Mouse (Mus musculus) MEL-GATA-1-ER (cell line): ENCODE measurements around the gene Oas1e.
"Not testable (repeated sequence)": the region's sequence is repeated elsewhere in the genome, so short reads cannot be mapped to it uniquely, and the experiment has no call there.

Experiments used
- DNase-seq: peaks from one replicate; pipeline ENCODE4 v3.0.0-alpha.2; 2012; ENCODE audit warnings: low read depth; ENCODE audit errors: extremely low read depth

Gene Oas1e

DNA sequence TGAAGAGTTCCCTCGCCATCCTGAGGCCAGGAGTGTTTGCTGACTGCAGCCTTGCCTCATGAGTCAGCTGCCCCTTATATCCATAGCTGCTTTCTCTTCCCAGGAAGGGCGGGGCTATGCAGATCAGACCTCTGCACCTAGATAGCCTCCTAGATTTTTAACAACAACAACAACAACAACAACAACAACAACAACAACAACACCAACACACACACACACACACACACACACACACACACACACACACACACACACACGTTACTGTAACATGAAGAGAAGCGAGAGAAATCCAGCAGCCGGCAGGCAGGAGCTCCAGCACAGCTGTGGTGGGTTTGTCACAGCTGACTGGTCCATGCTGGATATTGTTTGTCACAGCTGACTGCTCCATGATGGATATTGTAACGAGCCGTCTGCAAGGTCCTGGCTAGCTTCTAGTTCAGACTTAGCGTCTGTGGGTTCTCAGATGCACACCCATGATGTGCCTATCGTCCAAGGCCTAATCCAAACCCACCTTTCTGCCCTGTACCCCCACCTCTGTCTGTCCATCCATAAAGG lies at the start of gene Oas1e:
Gene Oas1e, minus strand, starts transcription at position 51 of the 555 bp plus-strand sequence.
- DNase-seq = not testable (repeated sequence)

DNA sequence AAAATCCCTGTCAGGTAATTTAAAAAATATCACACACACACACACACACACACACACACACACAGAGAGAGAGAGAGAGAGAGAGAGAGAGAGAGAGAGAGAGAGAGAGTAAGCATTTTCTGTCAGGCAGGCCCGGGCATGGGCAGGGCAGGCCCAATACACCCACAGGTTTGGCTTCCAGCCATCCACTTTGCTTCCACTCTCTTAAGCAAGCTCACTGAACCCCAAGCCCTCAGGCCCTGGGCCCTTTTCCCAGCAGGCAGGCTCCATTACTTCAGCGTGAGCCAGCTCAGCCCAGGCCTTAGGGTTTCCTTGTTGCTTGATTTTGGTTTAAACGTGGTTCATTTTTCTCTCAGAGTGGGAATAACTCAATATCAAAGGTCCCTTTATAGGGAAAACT lies 49.4 kb upstream of the Oas1e start:
- no peak for DNase-seq

DNA sequence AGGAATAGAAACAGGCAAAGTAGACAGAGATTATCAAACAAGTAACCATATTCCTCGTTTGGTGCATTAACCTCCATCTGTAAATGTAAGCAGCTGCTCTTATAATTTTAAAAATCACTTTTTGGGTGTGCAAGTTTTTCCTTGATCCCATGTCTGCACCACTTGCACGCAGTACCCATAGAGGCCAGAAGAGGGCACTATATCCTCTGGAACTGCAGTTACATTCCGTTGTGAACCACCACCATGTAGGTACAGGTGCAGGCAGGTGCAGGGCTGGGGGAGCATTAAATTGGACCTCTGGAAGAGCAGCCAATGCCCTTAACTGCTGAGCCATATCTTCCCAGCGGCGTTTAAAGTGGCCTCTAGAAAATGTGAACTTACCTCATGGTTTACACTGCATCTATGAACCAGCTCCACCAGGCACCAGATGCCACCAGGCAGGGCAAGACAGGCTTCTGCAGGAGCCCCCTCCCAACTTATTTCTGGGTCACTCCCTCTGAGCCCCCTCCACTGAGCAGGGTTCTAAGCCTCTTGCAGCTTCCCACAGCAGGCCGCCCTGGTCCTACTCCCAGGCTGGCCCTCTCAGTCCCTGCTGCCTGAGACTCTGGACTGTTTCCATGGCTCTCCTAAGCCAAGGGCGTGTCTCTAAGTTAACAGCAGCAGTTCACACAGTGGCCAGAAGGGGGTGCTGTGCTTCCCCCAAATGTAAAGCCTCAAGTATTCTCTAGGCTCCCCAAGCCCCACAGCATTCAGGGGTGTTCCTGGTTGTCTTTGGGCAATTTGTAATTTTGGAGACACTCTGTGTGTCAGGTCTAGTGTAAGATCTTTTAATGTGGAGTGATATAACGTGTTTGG lies 41.6 kb upstream of the Oas1e start:
- DNase-seq = peak; percentile 41

DNA sequence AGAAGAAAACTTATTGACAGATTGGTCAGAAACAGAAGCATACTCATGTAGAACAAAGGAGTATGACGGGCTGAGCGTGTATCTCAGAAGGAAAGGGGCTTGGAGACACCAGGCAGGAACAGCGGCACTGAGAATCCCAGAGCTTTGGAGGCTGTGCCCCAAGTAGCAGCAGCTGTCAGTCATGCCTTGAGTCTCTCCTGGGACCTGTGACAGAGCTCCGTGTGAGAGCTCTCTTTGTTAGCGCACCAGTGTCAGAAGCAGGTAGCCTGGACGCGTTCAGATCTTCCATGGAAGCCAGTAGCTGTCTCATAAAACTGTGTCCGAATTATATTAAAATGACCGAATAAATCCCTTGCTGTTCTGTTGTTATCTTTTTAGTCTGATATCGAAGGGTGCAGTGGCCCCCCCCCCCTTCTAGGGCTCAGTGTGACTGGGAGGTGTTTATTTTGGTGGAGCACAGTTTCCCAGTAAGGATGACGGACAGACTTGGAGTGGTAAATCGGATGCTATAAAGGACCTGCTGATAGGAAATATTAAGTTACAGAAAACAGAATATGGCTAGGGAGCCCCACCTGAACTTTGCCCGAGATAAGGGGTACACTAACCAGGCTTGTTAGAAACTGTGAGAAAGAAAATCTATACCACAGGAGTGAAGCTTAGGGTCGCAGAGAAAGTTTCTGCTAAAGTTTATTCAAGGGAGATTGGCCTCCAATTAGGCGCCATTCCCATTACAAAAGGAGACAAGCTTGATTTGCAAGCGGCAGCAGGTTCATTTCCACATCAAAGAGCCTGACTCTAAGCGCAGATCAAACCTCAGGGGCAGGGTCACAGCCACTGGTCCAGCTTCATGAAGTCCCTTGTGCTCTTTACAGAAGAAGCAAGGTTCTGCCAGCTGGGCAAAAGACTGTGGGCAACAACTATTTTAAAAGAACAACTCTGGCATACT lies 38.3 kb upstream of the Oas1e start:
- no peak for DNase-seq

DNA sequence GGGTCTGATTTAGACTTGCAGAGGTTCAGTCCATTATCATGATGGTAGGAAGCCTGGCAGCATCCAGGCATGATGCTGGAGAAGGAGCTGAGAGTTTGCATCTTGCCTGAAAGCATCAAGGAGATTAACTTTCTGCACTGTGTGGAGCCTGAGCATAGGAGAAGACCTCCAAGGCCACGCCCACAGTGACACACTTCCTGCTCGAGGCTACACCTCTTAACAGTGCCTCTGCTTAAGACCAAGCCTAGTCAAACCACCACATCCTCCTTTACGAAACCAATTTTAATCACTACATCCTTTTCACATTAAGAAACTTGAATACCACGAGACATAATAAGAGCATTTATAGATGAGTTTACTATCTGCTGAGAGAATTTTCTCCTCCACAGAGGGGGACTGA lies 35.7 kb upstream of the Oas1e start:
- no peak for DNase-seq

DNA sequence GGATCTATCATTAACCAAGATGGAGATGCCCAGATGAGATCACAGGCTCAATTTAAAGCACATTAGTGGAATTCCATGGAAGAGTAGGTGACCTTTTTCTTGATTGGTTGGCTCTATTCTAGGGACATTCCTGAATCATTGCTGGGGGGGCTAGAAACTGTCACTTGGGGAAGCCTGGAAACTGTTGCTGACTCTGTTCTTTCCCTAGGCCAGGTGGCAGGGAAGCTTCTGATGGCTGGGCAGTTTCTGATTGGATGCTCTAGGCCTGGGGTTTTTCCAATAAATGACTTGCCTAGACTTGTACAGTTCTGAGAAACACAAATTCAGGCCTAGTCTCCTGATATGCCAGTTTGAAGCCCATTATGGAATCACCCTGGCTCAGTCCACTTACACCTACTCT lies 23.7 kb upstream of the Oas1e start:
- no peak for DNase-seq

DNA sequence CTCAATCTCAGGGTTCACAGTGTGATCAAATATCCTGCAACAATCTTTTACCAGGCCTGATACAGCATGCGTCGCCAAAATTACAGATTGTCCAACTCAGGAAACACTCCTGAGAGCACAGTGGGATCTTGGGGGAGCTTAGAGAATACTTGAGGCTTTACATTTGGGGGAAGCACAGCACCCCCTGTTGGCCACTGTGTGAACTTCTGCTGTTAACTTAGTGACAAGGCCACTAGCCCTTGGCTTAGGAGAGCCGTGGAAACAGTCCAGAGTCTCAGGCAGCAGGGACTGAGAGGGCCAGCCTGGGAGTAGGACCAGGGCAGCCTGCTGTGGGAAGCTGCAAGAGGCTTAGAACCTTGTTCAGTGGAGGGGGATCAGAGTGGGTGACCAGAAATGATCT lies 20.6 kb upstream of the Oas1e start:
- peak; percentile 32 for DNase-seq

DNA sequence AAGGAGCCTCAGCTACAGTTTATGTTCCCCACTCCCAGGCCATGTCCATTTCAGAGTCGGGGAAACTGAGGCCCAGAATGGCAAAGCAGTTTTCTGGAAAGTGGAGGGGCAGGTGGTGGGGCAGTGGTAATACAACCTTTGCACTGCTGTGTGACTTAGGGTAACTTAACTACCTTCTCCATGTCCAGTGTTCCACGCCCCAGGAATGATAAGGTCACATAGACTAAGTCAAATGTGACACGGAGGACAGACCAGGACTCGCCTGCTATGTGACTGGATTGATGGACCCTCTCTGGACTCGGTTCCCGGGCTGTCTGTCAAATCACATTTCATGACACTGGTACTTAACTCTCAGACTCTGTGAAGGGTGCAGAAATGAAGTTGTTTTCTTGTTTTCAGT lies 17.7 kb upstream of the Oas1e start:
- no peak for DNase-seq

DNA sequence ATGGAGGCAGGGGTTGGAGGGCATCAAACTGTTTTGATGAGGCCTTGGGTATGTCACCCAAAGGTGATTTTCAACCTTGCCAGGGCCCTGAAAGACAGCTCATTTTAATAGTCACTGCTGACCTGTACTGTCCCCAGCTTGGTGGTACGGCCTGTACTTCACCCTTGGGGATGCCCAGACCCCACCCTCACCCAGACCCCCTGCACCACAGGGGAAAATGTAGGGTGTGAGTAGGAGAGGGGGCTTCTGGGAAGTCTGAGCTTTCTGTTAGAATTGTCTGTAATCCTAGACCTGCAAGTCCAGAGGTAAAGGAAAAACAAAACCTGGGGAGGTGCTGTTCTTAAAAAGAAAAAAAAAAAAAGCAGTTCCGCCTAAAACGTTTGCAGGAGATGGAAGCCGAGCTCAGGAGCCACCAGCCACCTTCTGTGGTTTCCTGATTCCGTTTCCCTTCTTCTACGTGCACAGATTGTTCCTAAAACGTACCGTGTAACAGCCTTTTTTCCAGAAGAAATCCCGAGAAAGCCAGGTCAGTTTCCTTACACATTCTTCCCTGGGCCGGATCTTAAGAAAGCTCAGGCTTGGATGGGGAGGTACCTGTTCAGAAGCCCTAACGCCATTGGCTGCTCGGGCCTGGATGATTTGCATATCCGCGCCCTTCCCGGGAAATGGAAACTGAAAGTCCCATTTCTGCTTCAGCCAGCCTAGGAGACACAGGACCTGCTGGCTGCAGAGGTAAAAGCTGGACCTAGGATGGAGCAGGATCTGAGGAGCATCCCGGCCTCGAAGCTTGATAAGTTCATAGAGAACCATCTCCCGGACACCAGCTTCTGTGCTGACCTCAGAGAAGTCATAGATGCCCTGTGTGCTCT lies 16.9 kb upstream of the Oas1e start, which contains the start of gene Oas1c:
Gene Oas1c, minus strand, starts transcription at position 564 of the 869 bp plus-strand sequence.
- peak; percentile 82 for DNase-seq

DNA sequence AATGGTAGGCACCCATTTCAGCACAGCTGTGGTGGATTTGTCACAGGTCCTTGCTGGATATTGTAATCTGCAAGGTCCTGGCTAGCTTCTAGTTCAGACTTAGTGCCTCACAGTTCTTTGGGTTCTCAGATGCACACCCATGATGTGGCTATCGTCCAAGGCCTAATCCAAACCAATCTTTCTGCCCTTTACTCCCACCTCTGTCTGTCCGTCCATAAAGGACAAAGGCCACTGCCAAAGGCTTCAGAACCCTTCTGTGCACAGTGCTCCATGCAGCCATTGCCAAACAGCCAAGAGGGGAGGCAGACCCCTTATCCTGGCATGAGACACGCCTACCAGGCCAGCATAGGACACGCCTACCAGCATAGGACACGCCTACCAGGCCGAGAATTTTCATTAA lies 13.8 kb upstream of the Oas1e start:
- DNase-seq = no peak

DNA sequence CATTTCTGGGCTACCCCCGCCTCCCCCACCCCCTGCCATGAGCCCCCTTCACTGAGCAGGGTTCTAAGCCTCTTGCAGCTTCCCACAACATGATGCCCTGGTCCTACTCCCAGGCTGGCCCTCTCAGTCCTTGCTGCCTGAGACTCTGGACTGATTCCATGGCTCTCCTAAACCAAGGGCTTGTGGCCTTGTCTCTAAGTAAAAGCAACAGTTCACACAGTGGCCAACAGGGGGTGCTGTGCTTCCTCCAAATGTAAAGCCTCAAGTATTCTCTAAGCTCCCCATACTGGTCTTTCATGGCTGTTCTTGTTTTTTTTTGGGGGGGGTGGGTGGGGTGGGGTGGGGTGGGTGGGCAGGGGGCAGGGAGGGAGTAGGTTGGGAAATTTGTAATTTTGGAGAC lies 11.1 kb upstream of the Oas1e start:
- peak; percentile 54 for DNase-seq

DNA sequence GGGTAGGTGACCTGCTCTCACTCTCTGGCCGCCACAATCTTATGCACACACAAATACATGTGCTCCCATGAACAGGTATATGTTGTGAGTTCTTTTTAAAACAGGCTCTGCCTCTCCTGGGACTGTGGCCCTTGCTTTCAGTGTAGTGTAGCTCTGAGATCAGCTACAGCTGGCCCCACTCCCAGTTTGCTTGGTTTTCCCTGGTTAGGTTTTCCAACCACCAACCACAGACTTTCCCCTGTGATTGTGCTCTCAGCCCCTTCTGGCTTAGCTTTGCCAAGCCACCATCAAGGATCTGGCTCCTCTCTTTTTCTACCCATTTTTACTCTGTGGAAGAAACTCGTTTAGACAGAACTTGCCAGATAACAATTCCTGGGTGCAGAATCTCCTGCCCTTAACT lies 8.3 kb upstream of the Oas1e start:
- no peak for DNase-seq

DNA sequence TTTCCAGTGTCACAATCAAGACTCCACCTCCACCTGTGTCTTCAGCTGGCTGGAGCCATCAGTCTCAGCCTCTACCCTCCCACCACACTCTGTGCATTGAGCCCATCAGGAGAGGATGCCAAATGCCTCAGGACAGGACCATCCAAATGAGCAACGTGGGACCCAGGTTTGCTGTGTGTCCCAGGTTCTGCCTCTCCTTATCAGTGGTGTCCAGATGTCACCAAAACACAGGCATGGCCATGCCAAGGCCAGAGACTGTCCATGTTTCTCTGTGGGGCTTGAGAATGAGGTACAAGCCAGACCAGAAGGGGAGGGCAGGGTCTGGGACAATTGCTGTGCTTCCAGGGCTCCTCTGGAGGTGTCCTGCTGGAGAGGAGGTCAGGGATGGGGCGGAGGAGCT lies 3.6 kb upstream of the Oas1e start:
- not testable (repeated sequence) for DNase-seq

DNA sequence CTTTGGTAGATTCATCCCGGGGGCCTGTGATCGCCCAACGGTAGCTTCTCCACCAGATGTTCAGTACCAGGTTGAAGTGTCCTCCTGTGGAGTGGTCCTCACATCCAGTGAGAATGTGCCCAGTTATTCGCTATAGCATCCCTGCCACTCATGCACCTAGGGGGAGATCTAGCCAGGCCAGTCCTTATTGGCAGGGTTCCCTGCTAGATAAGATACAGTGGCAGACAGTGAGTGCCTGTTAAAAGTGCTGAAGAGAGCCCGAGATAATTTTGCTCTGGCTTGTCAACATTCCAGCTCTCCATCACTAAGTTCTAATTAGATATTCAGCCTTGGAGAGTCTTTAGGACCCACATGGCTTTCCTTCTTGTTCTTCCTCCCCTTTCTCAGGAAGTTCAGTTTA lies 2.8 kb upstream of the Oas1e start:
- DNase-seq = not testable (repeated sequence)

DNA sequence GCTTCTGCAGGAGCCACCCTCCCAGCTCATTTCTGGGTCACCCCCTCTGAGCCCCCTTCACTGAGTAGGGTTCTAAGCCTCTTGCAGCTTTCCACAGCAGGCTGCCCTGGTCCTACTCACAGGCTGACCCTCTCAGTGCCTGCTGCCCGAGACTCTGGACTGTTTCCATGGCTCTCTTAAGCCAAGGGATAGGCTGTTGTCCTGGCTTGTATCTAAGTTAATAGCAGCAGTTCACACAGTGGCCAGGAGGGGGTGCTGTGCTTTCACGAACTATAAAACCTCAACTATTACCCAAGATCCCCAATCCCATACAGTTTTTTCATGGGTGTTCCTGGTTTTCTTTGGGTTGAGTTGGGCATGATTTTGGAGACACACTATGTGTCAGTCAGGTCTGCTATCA lies 2.3 kb downstream of the Oas1e start:
- peak; percentile 31 for DNase-seq

DNA sequence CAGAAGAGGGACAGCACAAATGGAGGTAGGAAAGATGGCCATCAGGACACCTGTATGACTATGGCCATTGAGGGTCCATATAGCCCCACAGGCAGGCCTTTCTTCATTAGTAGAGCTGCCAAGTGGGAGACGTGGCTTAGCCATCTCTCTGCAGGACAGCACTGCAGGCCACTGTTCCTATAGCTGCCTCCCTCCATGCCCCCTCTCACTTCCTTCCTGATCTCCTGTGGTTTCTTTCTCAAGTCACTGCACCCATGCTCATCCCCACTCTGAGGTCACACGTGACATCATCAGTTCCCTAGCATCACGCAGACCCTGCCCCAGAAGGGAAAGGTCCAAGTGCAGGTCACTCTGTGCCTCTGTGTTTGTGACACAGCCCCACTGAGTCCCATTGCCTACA lies 8.3 kb downstream of the Oas1e start:
- DNase-seq = no peak

DNA sequence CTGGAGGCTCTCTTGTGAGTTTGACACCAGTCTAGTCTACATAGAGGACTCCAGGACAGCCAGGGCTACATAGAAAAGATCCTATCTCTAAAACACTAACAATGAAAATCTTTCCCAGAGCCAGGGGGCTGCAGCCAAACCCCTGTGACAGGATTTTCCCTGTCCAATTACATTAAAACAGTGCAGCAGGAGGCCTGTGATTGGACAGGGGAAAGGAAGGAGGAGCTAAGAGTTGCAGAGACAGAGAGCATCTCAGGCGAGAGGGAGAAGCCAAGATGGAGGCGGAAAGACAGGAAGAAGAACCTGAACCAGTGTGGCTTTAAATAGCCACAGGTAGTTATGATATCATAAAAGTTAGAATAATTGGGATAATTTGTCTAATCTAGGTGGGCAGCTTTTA lies 12.9 kb downstream of the Oas1e start:
- DNase-seq = no peak

DNA sequence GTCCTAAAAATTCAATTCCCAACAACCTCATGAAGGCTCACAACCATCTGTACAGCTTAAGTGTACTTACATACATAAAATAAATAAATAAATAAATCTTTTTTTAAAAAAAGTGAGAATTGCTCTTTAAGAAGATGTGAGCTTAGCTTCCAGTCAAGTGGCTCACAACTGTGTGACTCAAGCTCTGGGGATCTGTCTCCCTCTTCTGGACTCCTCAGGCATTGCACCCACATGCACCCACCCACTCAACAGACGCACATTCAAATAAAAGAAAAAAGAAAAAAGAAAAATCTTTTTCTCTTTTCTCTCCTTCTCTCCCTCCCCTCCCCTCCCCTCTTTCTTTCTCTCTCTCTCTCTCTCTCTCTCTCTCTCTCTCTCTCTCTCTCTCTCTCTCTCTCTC lies 13.7 kb downstream of the Oas1e start:
- DNase-seq = no peak

DNA sequence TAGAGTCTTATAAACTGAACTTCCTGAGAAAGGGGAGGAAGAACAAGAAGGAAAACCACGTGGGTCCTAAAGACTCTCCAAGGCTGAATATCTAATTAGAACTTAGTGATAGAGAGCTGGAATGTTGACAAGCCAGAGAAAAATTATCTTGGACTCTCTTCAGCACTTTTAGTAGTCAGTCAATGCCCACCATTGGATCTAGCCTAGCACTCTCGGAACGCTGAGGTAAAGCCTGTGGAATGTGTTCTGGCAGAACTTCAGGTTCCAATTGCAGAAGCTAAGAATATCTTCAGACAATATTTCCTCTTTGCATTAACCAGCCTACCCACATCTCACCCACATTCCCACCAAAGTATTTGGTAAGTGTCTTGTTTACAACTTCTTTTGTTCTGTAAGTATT lies 15.4 kb downstream of the Oas1e start:
- no peak for DNase-seq

DNA sequence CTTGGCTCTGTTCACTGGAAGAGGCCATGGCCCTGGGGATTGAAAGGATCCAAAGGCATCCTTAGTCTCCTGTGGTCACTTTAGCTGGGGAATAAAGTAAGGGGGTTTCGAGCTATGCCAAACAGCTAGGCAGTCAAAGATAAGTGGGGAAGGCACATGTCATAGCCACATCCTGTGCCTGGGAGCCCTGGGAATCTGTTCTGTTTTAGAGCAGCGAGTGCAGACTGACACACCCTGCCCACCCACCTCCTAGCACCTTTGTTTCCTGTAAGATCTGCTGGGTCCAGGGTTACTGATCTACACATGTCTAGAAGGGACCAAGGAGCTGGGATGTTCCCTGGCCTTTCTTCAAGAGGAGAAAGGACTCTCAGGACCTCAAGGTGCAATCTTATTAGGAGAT lies 16.4 kb downstream of the Oas1e start:
- no peak for DNase-seq

DNA sequence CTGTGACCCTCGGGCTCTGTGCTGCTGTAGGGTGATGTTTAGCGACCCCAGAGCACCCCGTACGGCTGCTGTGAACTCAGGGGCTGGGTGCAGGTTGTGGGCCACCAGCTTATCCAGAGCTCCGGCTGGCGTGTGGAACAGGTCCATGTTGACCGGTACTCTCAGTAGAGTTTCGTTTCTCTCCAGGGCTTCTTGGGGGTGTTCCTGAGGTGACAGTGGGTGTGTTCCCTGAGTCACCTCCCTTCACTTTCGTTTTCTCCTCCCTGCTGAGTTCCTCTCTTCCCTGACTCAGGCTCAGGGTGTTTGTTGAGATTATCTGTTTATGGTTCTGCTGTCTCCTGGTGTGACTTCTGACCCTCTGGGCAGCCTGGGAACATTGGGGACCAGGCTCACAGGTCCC lies 17.9 kb downstream of the Oas1e start, which contains the start of gene Oas3:
Gene Oas3, minus strand, starts transcription at position 184 of the 400 bp plus-strand sequence.
- DNase-seq = peak; percentile 53
